Mouse (Mus musculus): ENCODE results near the gene Trim12c.

- TF ChIP-seq POLR2A (IDR thresholded peaks at IDR 0.05; ENCODE audit: insufficient read depth, low read depth, low read length) (0 out of 2 replicates have a peak, but pooled peaks have one; percentile 19), CTCF (IDR thresholded peaks at IDR 0.05) (no peak), EP300 (IDR thresholded peaks at IDR 0.05; ENCODE audit: insufficient read depth, low read depth, low read length) (no peak)
Measured at GRCm38 (mm10) chr7:104291638-104292400, 61.3 kb downstream of the Trim12c start.

Data from heart, adult 2 months (tissue).